ENCODE assay signal across 26 mouse cellular contexts in genomic region chr12:9807406-9807805, GRCm38 (mm10).
DNase-seq lines count a peak whose midpoint lies in the region; ATAC-seq and TF ChIP-seq lines count a peak whose summit lies in the region.
"Had no signal": no experiment of that assay in that cellular context is flagged by ENCODE, and none has a peak within 500 bp of the region (broad histone marks: within the 10 kb centered on the region; RNA-seq: fewer than 3 reads in every experiment).

No protein-coding gene starts in this region.

- no peak for TF ChIP-seq CTCF in lung, embryonic 14.5 days (IDR thresholded peaks at IDR 0.05; ENCODE audit: low read depth)

- H3K36me3 ChIP-seq in lung, embryonic 14.5 days (ENCODE audit: insufficient read depth) = no peaks in the 10 kb centered on the region
- H3K36me3 ChIP-seq: embryonic facial prominence, embryonic 12.5 days; embryonic facial prominence, embryonic 15.5 days; heart, embryonic 15.5 days had no signal

- H3K27me3 ChIP-seq in lung, embryonic 14.5 days (ENCODE audit: insufficient read depth, low read length) = no peaks in the 10 kb centered on the region
- H3K27me3 ChIP-seq: embryonic facial prominence, embryonic 12.5 days; embryonic facial prominence, embryonic 15.5 days; heart, embryonic 15.5 days had no signal

- no peak overlapping the region for H3K9ac ChIP-seq in lung, embryonic 14.5 days
- H3K9ac ChIP-seq: embryonic facial prominence, embryonic 12.5 days; embryonic facial prominence, embryonic 15.5 days; forebrain, postnatal 0 days; heart, embryonic 15.5 days; hindbrain, embryonic 14.5 days had no signal

- intact Hi-C loops in heart, postnatal 25 days (cut with DNase I) = no loop called here

- WGBS in lung, embryonic 14.5 days = 50% methylated on average over 1 of the region's 1 CpGs

- no peak overlapping the region for H3K27ac ChIP-seq in lung, embryonic 14.5 days (ENCODE audit: low read depth)
- H3K27ac ChIP-seq: embryonic facial prominence, embryonic 12.5 days; embryonic facial prominence, embryonic 15.5 days; gastrocnemius, adult 2 months; heart, adult 2 months; heart, embryonic 15.5 days; hindbrain, embryonic 14.5 days; hindbrain, postnatal 0 days had no signal

- no peak overlapping the region for H3K4me2 ChIP-seq in lung, embryonic 14.5 days
- H3K4me2 ChIP-seq: embryonic facial prominence, embryonic 12.5 days; embryonic facial prominence, embryonic 15.5 days; heart, embryonic 15.5 days; hindbrain, embryonic 14.5 days had no signal

- ATAC-seq in lung, embryonic 14.5 days (ENCODE audit: insufficient read depth) = no peak
- ATAC-seq: forebrain, embryonic 14.5 days; forebrain, postnatal 0 days; hindbrain, postnatal 0 days; inflammation-experienced regulatory T-cells, adult 6 months; intestine, embryonic 16.5 days had no signal

- no peaks in the 10 kb centered on the region for H3K9me3 ChIP-seq in lung, embryonic 14.5 days (ENCODE audit: low read depth, low read length)
- H3K9me3 ChIP-seq: embryonic facial prominence, embryonic 12.5 days; embryonic facial prominence, embryonic 15.5 days; heart, embryonic 15.5 days had no signal

- H3K4me3 ChIP-seq in lung, embryonic 14.5 days (ENCODE audit: low read depth, low read length) = no peak overlapping the region
- H3K4me3 ChIP-seq: embryonic facial prominence, embryonic 12.5 days; embryonic facial prominence, embryonic 15.5 days; gastrocnemius, adult 2 months; heart, adult 2 months; heart, embryonic 15.5 days had no signal

- H3K4me1 ChIP-seq in lung, embryonic 14.5 days (ENCODE audit: insufficient read depth) = no peaks in the 10 kb centered on the region
- H3K4me1 ChIP-seq: embryonic facial prominence, embryonic 12.5 days; embryonic facial prominence, embryonic 15.5 days; heart, embryonic 15.5 days had no signal

- peak; percentile 3 to 4 for DNase-seq in cerebellum, postnatal 10 days
- DNase-seq in cerebellum, adult 11-12 months = no peak
- DNase-seq in heart, adult 9 months (ENCODE audit: low spot score in 2 of 2) = peak; percentile 34 to 52
- no peak for DNase-seq in heart, postnatal 25 days (ENCODE audit: low spot score)
- peak; percentile 6 for DNase-seq in lung, embryonic 14.5 days
- DNase-seq in lung, postnatal 14 days = no peak
- peak; percentile 21 for DNase-seq in heart, postnatal 4 days
- no peak for DNase-seq in adipocyte (ENCODE audit: low spot score)
- DNase-seq: adrenal gland, adult 8-10 months; adrenal gland, postnatal 25 days; cerebellum, adult 18-20 months; cerebellum, adult 9-10 months; cerebellum, postnatal 25 days; forebrain, postnatal 0 days; gastrocnemius, adult 2 months; gastrocnemius, postnatal 14 days; kidney, adult 18-20 months had no signal

Comparison
In these comparisons a context has a peak if more than half of its experiments do, and no peak if none do; other contexts are left out.
1. DNase-seq: peak in cerebellum, postnatal 10 days (2 of 2), heart, adult 9 months (2 of 2), lung, embryonic 14.5 days (single experiment) and heart, postnatal 4 days (single experiment); none in cerebellum, adult 11-12 months (single experiment), heart, postnatal 25 days (single experiment), lung, postnatal 14 days (single experiment) and adipocyte (single experiment).